8 mouse cellular contexts compared by ENCODE assay signal in genomic region chr2:69100706-69101105, GRCm38 (mm10). TPM values are rescaled to one million over a fixed set of nuclear protein-coding genes. Genes with fewer than 3 reads are reported as not detected.
DNase-seq lines count a peak whose midpoint lies in the region; ATAC-seq lines count a peak whose summit lies in the region.

No protein-coding gene starts in this region.

- no peaks in the 10 kb centered on the region for H3K36me3 ChIP-seq in forebrain, embryonic 14.5 days (ENCODE audit: control insufficient read depth, insufficient read depth, low read length)
- no peaks in the 10 kb centered on the region for H3K36me3 ChIP-seq in forebrain, embryonic 15.5 days
- no peaks in the 10 kb centered on the region for H3K36me3 ChIP-seq in kidney, embryonic 14.5 days (ENCODE audit: control insufficient read depth, insufficient read depth, low read length)
- H3K36me3 ChIP-seq in midbrain, embryonic 15.5 days (replicated peaks), result no peaks in the 10 kb centered on the region

- DNase-seq in forebrain, embryonic 14.5 days (ENCODE audit: low spot score), result peak; percentile 58
- DNase-seq in urinary bladder, postnatal 14 days (ENCODE audit: low spot score), result peak; percentile 31
- DNase-seq in urinary bladder, adult 2 months (ENCODE audit: low spot score), result no peak
- DNase-seq in embryo, embryonic 10.5 days (ENCODE audit: low spot score), result peak; percentile 76
- no peak for DNase-seq in right cerebral cortex, adult 2 months (ENCODE audit: low spot score in 2 of 2)

- H3K27ac ChIP-seq in forebrain, embryonic 14.5 days (ENCODE audit: low read depth, low read length), result no peak overlapping the region
- no peak overlapping the region for H3K27ac ChIP-seq in forebrain, embryonic 15.5 days (replicated peaks)
- H3K27ac ChIP-seq in kidney, embryonic 14.5 days (ENCODE audit: low read depth, low read length), result no peak overlapping the region
- H3K27ac ChIP-seq in midbrain, embryonic 15.5 days, result no peak overlapping the region

- no peak overlapping the region for H3K4me3 ChIP-seq in forebrain, embryonic 14.5 days (ENCODE audit: low read depth, low read length)
- H3K4me3 ChIP-seq in forebrain, embryonic 15.5 days, result no peak overlapping the region
- no peak overlapping the region for H3K4me3 ChIP-seq in kidney, embryonic 14.5 days (ENCODE audit: low read length)
- no peak overlapping the region for H3K4me3 ChIP-seq in midbrain, embryonic 15.5 days

- WGBS in forebrain, embryonic 14.5 days, result 25% methylated on average over 3 of the region's 3 CpGs
- 23% methylated on average over 3 of the region's 3 CpGs for WGBS in forebrain, embryonic 15.5 days
- 27% methylated on average over 3 of the region's 3 CpGs for WGBS in kidney, embryonic 14.5 days
- 21% methylated on average over 3 of the region's 3 CpGs for WGBS in midbrain, embryonic 15.5 days

- no peaks in the 10 kb centered on the region for H3K4me1 ChIP-seq in forebrain, embryonic 14.5 days (ENCODE audit: control insufficient read depth, insufficient read depth, low read length)
- no peaks in the 10 kb centered on the region for H3K4me1 ChIP-seq in forebrain, embryonic 15.5 days
- no peaks in the 10 kb centered on the region for H3K4me1 ChIP-seq in kidney, embryonic 14.5 days (ENCODE audit: control insufficient read depth, insufficient read depth, low read length)
- no peaks in the 10 kb centered on the region for H3K4me1 ChIP-seq in midbrain, embryonic 15.5 days

- no peak overlapping the region for H3K9ac ChIP-seq in forebrain, embryonic 14.5 days (ENCODE audit: low read length)
- H3K9ac ChIP-seq in forebrain, embryonic 15.5 days (replicated peaks), result no peak overlapping the region
- H3K9ac ChIP-seq in kidney, embryonic 14.5 days (ENCODE audit: low read depth, low read length), result no peak overlapping the region
- no peak overlapping the region for H3K9ac ChIP-seq in midbrain, embryonic 15.5 days

- H3K9me3 ChIP-seq in forebrain, embryonic 14.5 days (replicated peaks; ENCODE audit: control insufficient read depth, low read length), result no peaks in the 10 kb centered on the region
- H3K9me3 ChIP-seq in forebrain, embryonic 15.5 days, result no peaks in the 10 kb centered on the region
- H3K9me3 ChIP-seq in kidney, embryonic 14.5 days (ENCODE audit: control insufficient read depth, low read length), result no peaks in the 10 kb centered on the region
- H3K9me3 ChIP-seq in midbrain, embryonic 15.5 days, result no peaks in the 10 kb centered on the region

- no peak overlapping the region for H3K4me2 ChIP-seq in forebrain, embryonic 14.5 days (ENCODE audit: low read length)
- no peak overlapping the region for H3K4me2 ChIP-seq in forebrain, embryonic 15.5 days (replicated peaks)
- H3K4me2 ChIP-seq in kidney, embryonic 14.5 days (replicated peaks; ENCODE audit: low read depth, low read length), result no peak overlapping the region
- no peak overlapping the region for H3K4me2 ChIP-seq in midbrain, embryonic 15.5 days

- no peak for ATAC-seq in forebrain, embryonic 14.5 days
- ATAC-seq in forebrain, embryonic 15.5 days (replicated peaks), result no peak
- ATAC-seq in kidney, embryonic 14.5 days (ENCODE audit: low FRiP score, low TSS enrichment), result 0 out of 2 replicates have a peak, but pooled peaks have one; percentile 55
- peak; percentile 62; the same call in 1 of the 2 replicates for ATAC-seq in midbrain, embryonic 15.5 days (replicated peaks)

- H3K27me3 ChIP-seq in forebrain, embryonic 14.5 days (replicated peaks; ENCODE audit: control insufficient read depth, insufficient read depth, low read length), result no peaks in the 10 kb centered on the region
- no peaks in the 10 kb centered on the region for H3K27me3 ChIP-seq in forebrain, embryonic 15.5 days
- no peaks in the 10 kb centered on the region for H3K27me3 ChIP-seq in kidney, embryonic 14.5 days (ENCODE audit: control insufficient read depth, insufficient read depth, low read length)
- no peaks in the 10 kb centered on the region for H3K27me3 ChIP-seq in midbrain, embryonic 15.5 days (replicated peaks)

RNA-seq across cellular contexts. Expression of gene Nostrin, which starts 34.9 kb away (rescaled TPM):
- 1.2 and 1.4 TPM in 2 replicates for polyA plus RNA-seq in forebrain, embryonic 14.5 days (2014; fragmentation: Nextera tagmentation; extraction: Ambion mirVana)
- polyA plus RNA-seq in forebrain, embryonic 15.5 days (2015; fragmentation: Nextera tagmentation; extraction: Ambion mirVana), result 1.2 and 1.6 TPM in 2 replicates
- 6.1 and 7.8 TPM in 2 replicates for polyA plus RNA-seq in urinary bladder, adult 2 months (2012; rRNA removed)
- polyA plus RNA-seq in kidney, embryonic 14.5 days (2014; fragmentation: Nextera tagmentation; extraction: Ambion mirVana), result 5.4 and 5.9 TPM in 2 replicates
- polyA plus RNA-seq in midbrain, embryonic 15.5 days (2015; fragmentation: Nextera tagmentation; extraction: Ambion mirVana), result 1.1 and 1.7 TPM in 2 replicates

Comparison
In these comparisons a context has a peak if more than half of its experiments do, and no peak if none do; other contexts are left out.
1. DNase-seq: peak in forebrain, embryonic 14.5 days (single experiment), urinary bladder, postnatal 14 days (single experiment) and embryo, embryonic 10.5 days (single experiment); none in urinary bladder, adult 2 months (single experiment) and right cerebral cortex, adult 2 months (0 of 2).
2. ATAC-seq: peak in kidney, embryonic 14.5 days (single experiment) and midbrain, embryonic 15.5 days (single experiment); none in forebrain, embryonic 14.5 days (single experiment) and forebrain, embryonic 15.5 days (single experiment).